Mouse (Mus musculus) right cerebral cortex, postnatal 4 days (tissue): ENCODE measurements around the gene Bin2.

ENCODE experiments used
- DNase-seq: peaks from one replicate; pipeline ENCODE4 v3.0.0-alpha.2; 2022

Gene Bin2

DNA sequence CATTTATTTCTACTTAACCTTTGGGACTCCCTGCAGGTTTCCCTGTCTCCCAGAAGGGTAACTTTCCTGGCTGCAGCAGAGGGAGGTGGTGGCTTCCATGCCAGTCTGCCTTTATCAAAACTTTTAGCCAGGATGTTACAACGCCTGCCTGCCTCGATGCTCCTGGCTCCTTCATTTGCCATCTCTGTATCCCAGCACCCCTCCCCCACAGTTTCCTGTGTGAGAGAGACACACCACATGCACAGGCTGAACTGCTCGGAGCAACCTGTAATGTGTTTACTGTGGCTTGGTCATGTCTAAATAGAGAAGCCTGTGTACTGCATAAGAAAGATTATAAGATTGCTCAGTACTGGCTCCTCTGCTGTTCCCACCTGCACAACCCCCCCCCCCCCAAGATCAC lies 11.0 kb upstream of the Bin2 start:
- DNase-seq = no peak

DNA sequence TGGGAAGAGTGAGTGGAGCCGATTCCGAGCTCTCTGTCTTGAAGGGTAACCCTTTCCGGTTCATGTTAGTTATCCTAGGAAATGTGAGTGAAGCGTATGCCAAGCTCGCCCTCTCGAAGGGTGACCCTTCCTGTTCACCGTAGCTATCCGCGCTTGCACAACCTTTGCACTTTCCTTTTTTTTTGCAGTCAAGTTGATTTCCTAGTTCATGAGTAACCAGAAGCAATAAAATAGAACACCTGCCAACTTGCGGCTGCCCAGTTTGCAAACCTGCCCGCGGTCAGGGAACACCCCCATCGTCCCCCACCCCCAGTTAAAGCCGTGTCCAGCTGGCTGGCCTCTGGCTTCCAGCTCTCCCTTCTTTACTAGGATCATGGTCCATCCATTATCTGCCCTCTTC lies 9.7 kb upstream of the Bin2 start:
- no peak for DNase-seq

DNA sequence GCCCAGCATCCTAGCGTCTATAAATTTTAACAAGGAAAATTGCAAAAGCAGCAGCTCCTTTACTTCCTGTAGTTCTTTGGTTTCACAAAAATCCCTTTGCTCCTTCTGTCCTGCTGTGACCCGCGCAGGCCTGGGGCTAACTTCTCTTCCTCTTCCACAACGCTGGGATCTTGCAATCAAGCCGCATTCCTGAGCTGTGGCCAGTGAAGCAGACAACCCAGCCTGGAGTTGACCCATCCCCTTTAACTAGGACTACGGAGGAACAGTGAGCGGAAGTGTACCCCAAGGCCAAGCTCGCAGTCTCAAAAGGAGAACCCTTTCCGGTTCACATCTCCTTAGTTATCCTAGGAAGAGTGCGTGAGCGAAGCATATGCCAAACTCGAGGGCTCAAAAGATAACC lies 9.2 kb upstream of the Bin2 start:
- no peak for DNase-seq

DNA sequence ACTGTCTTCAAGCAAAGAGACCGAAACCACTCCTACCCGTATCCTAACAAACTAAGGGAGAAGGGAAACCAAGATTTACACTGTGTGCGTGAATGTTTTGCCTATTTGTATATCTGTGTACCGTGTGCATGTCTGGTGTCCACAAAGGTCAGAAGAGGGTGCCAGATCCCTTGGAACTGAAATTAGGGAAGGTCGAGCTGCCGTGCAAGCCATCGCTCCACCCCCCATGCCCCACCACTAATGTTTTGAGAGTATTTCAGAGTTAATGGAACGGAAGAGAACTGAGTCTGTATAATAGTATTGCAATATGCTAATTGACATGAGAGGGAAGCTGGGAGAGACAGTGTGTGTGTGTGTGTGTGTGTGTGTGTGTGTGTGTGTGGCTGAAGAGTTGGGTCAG lies 8.3 kb upstream of the Bin2 start:
- DNase-seq = no peak

DNA sequence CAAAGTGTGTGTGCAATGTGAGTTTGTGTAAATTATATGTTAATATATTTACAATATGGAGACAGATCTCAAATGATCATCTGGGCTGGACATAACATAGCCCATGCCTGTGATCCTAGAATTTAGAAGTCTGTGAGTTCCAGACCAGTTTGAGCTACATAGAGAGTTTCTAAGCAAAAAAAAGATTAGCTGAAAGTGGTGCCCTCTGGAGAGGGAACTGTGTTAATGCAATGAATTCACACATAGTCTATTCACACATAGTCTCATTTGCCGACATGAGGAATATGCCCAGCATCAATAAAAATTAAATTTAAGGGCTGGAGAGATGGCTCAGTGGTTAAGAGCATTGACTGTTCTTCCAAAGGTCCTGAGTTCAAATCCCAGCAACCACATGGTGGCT lies 7.2 kb upstream of the Bin2 start:
- DNase-seq = no peak

GRCm38 (mm10) chr15:100675486-100675885 lies 6.1 kb upstream of the Bin2 start:
- no peak for DNase-seq

DNA sequence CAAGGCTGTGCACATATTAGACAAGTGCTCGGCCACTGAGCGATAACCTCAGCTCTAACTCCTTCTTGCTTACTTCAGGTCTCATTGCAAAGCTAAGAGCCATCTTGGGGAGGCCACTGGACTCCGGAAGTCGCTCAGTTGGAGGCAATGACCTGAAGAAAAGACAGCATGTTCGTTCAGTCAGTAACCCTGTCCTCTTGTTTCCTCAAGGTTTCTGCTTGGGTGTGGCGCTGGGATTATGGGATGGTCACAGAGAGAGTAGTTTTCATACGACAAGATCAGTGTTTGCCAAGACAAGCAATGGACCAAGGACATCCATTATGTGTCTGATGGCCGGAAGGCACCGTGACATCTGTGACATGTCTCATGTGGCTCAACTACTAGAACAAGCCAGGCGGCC lies 5.2 kb upstream of the Bin2 start:
- no peak for DNase-seq

- DNase-seq = no peak
These were observed 4.4 kb upstream of the Bin2 start for GRCm38 (mm10) chr15:100673585-100674391.

DNA sequence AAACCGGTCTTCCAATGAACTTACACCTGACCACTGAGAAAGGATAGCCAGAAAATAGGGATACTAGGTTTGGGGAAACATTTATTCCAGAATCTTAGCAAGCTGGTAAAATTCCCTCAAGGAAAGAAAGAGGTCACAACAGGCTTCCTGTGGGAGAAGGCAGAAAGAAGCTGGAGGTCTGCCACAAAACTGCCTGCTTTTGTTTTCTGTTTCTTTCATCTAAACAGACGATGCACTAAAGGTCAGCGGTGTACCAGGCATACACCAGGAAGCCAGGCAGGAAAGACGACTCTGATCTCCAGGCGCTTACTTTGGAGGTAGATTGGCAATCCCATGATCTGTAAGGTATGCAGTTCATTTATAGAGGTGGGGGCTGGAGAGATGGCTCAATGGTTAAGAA lies 1.5 kb upstream of the Bin2 start:
- no peak for DNase-seq

DNA sequence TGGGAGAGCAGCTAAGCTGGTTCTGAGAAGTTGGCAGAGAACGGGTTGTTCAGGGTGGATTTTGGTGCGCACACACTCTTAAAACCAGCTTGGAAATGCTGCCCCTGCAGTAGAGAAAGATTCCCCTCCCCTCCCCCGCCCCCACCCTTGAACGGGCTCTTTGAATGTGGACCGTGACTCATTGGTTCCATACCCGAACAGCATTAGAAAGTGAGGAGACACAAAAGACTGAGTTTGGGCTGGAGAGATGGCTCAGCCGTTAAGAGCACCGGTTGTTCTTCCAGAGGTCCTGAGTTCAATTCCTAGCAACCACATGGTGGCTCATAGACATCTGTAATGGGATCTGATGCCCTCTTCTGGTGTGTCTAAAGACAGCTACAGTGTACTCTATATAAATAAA lies 651 bp upstream of the Bin2 start:
- no peak for DNase-seq

DNA sequence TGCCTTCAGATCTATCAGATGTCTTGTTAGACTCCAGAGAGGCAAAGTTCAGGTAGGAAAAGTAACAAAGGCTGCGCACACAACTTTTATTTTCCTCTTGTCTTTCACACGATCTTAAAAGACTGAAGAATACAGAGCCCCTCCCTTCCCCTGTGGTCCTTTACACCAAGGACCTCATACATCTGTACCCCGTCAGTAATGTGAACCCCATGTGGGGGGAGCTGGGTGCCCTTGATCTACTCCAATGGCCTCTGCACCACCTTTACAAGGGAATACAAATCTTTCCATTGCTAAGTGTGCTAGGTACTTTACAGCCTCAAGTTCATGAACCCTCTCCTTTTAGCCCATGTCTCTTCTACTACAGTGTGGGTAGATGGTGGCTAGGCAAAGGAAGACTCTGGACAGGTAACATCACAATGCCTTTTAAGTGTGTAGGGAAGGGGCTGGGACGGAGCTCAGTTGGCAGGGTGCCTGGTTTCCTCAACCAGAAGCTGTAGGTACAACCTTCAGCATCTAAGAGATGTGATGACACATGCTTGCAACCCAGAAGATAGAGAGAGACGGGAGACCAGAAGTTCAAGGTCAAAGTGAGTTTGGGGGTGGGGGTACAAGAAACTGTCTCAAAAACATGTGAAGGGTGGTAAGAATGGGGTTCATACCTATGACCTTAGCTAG lies 1.3 kb downstream of the Bin2 start:
- DNase-seq = no peak

- DNase-seq = no peak
These were observed 1.9 kb downstream of the Bin2 start for GRCm38 (mm10) chr15:100667420-100667819.

DNA sequence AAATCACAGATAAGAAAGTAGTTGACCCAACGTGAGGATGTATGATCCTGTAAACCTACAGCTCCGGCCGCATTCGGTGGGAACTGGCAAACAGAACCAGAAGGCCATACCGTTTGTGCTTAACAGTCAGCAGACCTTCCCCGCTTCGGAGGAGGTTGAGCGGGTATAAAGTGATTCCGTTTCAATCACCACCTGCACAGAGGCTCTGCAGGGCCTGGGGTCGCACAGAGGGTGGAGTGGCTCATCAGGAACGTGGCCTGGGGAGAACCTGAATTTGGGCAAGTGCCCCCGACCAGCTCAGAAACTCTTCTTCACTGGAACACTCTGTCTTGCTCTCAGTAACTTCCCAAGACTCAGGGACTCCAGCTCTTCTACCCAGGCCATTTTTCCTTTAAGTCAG lies 2.5 kb downstream of the Bin2 start:
- DNase-seq = no peak

DNA sequence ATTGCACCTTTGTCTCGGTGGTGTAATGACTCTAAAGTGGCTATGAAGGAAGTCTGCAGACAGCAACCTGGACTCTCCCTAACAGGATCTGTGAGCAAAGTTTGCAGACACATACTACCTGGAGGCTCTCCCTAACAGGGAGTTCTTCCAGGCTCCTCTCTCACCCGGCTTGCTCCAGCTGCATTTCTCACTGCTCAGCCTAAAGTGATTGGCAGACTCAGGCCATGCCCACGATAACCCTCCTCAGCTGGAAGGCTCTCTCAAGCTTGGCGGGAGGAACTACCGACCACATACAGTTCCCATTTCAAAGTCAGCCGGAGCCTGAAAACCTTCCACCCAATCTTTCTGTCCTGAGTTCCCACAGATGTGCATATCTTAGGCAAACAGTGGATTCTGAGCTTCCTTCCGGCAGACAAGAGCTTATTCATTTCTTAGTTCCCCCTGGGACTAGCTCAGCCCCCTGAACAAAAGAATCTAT lies 3.1 kb downstream of the Bin2 start:
- DNase-seq = no peak

- DNase-seq = no peak
These were observed 3.7 kb downstream of the Bin2 start for GRCm38 (mm10) chr15:100665411-100666218.

- DNase-seq = no peak
These were observed 4.5 kb downstream of the Bin2 start for GRCm38 (mm10) chr15:100664813-100665274.

GRCm38 (mm10) chr15:100660805-100661204 lies 8.5 kb downstream of the Bin2 start:
- DNase-seq = no peak

DNA sequence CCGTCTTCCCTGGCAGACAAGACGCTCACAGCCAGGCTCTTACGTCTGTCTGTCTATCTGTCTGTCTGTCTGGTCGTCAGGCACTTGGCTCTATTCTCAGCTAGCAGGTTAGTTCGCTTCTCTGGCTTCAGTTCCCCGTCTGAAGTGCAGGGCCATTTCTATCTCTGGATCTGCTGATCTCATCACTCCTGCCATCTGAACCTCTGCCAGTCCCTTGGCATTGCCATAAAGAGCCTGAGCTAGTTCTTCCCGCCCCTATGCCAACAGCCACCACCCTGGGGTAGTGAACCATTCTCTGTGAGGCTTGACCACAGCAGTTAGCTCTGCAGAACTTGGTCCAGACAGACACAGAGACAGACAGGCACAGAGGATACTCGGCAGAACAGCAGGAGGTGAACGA lies 9.0 kb downstream of the Bin2 start:
- DNase-seq = no peak

DNA sequence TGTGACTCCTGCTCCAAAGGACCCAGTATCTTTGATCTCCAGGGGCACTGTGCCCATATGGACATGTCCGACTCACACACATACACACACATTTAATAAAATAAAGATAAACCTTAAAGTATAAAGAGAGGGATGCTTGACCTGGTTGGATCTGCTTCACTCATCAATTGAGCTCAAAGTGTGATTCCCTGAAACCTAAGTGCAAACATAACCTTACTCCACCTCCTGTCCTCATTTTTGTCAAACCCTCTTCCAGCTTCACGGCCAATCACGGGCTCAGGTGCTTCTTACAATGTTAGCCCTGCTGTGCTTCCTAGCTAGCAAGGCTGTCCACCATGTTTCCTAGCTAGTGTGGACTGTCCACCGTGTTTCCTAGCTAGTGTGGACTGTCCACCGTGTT lies 14.2 kb downstream of the Bin2 start:
- DNase-seq = no peak

DNA sequence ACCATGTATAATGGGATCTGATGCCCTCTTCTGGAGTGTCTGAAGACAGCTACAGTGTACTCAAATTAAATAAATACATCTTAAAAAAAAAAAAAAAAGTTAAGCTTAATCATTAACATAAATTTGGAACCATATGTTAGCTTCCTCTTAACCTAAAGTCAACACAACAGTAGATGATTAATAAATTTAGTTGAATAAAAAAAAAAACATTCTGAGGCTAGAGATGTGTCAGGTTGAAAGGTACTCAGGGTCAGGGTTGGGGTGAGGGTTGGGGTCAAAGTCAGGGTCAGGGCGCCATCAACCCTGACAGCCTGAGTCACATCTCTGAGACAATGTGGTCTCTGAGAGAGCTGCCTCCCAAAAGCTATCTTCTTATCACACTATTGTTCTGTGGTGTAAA lies 15.1 kb downstream of the Bin2 start:
- no peak for DNase-seq

- no peak for DNase-seq
These were observed 17.7 kb downstream of the Bin2 start for GRCm38 (mm10) chr15:100651610-100652009.

DNA sequence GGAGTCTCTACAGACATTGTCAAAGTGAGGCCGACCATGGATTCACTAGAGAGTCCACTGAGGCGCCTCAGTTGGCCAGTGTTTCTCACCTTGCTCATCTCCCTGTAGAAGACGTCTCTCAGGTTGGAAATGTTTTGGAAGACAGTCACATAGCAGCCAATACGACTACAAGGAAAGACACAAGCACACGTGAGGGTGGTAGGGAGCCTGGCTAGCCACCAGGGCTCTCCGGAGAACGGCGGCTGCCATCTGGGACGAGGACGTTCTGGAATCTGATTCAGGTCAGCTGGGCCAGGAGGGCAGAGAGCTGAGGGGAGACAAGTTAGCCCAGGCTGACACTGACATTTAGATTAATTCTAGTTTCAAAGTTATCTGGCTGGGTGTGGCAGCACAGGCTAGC lies 19.2 kb downstream of the Bin2 start:
- DNase-seq = no peak

GRCm38 (mm10) chr15:100646161-100646560 lies 23.2 kb downstream of the Bin2 start:
- no peak for DNase-seq

DNA sequence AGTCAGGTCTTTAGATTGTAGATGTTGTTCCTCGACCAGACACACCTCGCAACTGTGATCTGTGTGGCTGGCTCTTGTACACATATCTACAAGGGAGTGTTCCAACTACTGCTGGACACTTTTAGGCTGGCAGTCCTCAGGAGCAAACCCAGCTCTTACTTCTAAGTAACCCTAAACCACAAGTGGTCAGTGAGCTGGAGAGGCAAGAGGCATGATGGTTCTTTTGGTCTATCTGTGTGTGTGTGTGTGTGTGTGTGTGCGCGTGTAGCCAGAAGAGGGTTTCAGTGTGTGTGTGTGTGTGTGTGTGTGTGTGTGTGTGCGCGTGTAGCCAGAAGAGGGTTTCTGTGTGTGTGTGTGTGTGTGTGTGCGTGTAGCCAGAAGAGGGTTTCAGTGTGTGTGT lies 26.9 kb downstream of the Bin2 start:
- DNase-seq = no peak
